Mouse (Mus musculus) embryonic fibroblast, embryonic 13.5 days (primary cell): ENCODE results near the gene Hnrnpk.

Experiments used
- CTCF ChIP-seq: IDR thresholded peaks from 2 replicates; pipeline ENCODE4 v1.5.1; 2011; ENCODE audit warnings: mild to moderate bottlenecking, control low read depth, low read length, moderate library complexity, borderline replicate concordance; ENCODE audit not compliant: insufficient read depth
- POLR2A ChIP-seq: IDR thresholded peaks from 2 replicates; pipeline ENCODE4 v1.6.1; 2011; ENCODE audit warnings: low read depth, mild to moderate bottlenecking, control low read depth, low read length, moderate library complexity

DNA sequence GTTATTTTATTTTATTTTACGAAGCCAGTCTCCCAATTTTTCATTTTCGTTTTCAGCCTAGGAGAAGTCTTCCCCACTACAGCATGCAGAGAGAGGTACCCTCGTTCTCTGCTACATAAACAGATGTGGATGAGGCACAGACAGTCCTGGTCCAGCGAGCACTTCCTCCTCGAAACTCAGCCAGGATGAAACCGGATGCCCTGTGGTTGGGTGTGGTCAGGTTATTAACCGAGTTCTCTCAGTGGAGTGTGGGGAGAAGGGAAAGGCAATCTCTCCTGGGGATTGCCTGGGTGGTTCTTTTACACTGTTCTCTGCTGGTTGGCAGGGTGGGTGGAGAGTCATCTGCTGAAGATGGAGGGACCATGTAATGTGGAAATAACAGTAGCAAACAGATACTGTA lies 40.6 kb upstream of the Hnrnpk start:
- TF ChIP-seq POLR2A (no peak), CTCF (no peak)
